Mouse (Mus musculus) activated CD4-positive, CD25-positive, alpha-beta regulatory T cell, adult 4 months (primary cell): ENCODE measurements at regions not wholly inside any gene's neighbourhood (a gene's known extent, or its start where the extent isn't known, plus 50 kb on each side); places are given as distances from the start of the nearest gene placed in this dataset.

Experiments
- ATAC-seq: one replicate; pipeline ENCODE4 v1.8.0; 2017

- ATAC-seq = no peak
Measured at GRCm38 (mm10) chr9:33800763-33801162, 684.9 kb upstream of the Kirrel3 start.

GRCm38 (mm10) chr9:33814739-33815368, 670.8 kb upstream of the Kirrel3 start:
- ATAC-seq = no peak

GRCm38 (mm10) chr9:33822574-33823394, 662.9 kb upstream of the Kirrel3 start:
- ATAC-seq = no peak

- ATAC-seq = no peak
Measured at GRCm38 (mm10) chr9:33826116-33826515, 659.6 kb upstream of the Kirrel3 start.

GRCm38 (mm10) chr9:33827409-33827808, 658.3 kb upstream of the Kirrel3 start:
- no peak for ATAC-seq

GRCm38 (mm10) chr9:33837666-33838380, 647.9 kb upstream of the Kirrel3 start:
- ATAC-seq = no peak

GRCm38 (mm10) chr9:33849623-33850022, 636.1 kb upstream of the Kirrel3 start:
- no peak for ATAC-seq

- no peak for ATAC-seq
Measured at GRCm38 (mm10) chr9:33850024-33850423, 635.7 kb upstream of the Kirrel3 start.

- no peak for ATAC-seq
Measured at GRCm38 (mm10) chr9:33850993-33851392, 634.7 kb upstream of the Kirrel3 start.

GRCm38 (mm10) chr9:33856169-33856568, 629.5 kb upstream of the Kirrel3 start:
- ATAC-seq = no peak

GRCm38 (mm10) chr9:33858511-33858910, 627.2 kb upstream of the Kirrel3 start:
- ATAC-seq = no peak

GRCm38 (mm10) chr9:33868666-33869065, 617.0 kb upstream of the Kirrel3 start:
- no peak for ATAC-seq

GRCm38 (mm10) chr9:33887279-33887678, 598.4 kb upstream of the Kirrel3 start:
- ATAC-seq = no peak

GRCm38 (mm10) chr9:33892001-33892400, 593.7 kb upstream of the Kirrel3 start:
- ATAC-seq = no peak

GRCm38 (mm10) chr9:33901313-33902076, 584.2 kb upstream of the Kirrel3 start:
- ATAC-seq = no peak

GRCm38 (mm10) chr9:33903991-33904570, 581.6 kb upstream of the Kirrel3 start:
- ATAC-seq = no peak

- ATAC-seq = no peak
Measured at GRCm38 (mm10) chr9:33914919-33915318, 570.8 kb upstream of the Kirrel3 start.

GRCm38 (mm10) chr9:33915349-33916056, 570.2 kb upstream of the Kirrel3 start:
- no peak for ATAC-seq

GRCm38 (mm10) chr9:33930286-33930685, 555.4 kb upstream of the Kirrel3 start:
- no peak for ATAC-seq

- no peak for ATAC-seq
Measured at GRCm38 (mm10) chr9:33934071-33934470, 551.6 kb upstream of the Kirrel3 start.

- no peak for ATAC-seq
Measured at GRCm38 (mm10) chr9:33954319-33954718, 531.4 kb upstream of the Kirrel3 start.
